Mouse (Mus musculus): Measurements from ENCODE around the gene Mbl2.

- TF ChIP-seq MYOD1 (IDR thresholded peaks at IDR 0.05; ENCODE audit: control insufficient read depth in 1 of 3, insufficient read length in 2 of 3, low read depth in 2 of 3) (no peak), USF1 (IDR thresholded peaks at IDR 0.05; ENCODE audit: low read depth) (no peak), POLR2A (IDR thresholded peaks at IDR 0.05; ENCODE audit: insufficient read length, low read depth) (no peak), POLR2AphosphoS2 (IDR thresholded peaks at IDR 0.05; ENCODE audit: insufficient read length, low read depth) (no peak), E2F4 (IDR thresholded peaks at IDR 0.05; ENCODE audit: insufficient read depth) (no peak)
These were observed 16.1 kb downstream of the Mbl2 start for GRCm38 (mm10) chr19:30248822-30249221.
